Mouse (Mus musculus) lung, embryonic 14.5 days (tissue): ENCODE measurements around the gene Rnaseh2c. TPM values are rescaled to one million over a fixed set of nuclear protein-coding genes. Genes with fewer than 3 reads are reported as not detected.

ENCODE experiments used
- ATAC-seq: fragments of 200-750 bp; cut with Nextera tagmentation; 2 replicates; pipeline ENCODE4 v1.8.0; 2017; ENCODE audit warnings: mild to moderate bottlenecking, moderate TSS enrichment, moderate library complexity; ENCODE audit not compliant: insufficient read depth
- DNase-seq: peaks from one replicate; pipeline ENCODE4 v3.0.0-alpha.2; 2015
- H3K27ac ChIP-seq: fragments of 300-500 bp; sonication (generic); 2 replicates; pipeline ENCODE4 v1.5.1; 2014; ENCODE audit warnings: low read depth, mild to moderate bottlenecking, moderate library complexity
- H3K27me3 ChIP-seq: fragments of 300-500 bp; sonication (generic); 2 replicates; pipeline ENCODE4 v1.6.1; 2014; ENCODE audit warnings: low read length, control low read depth; ENCODE audit not compliant: insufficient read depth
- H3K36me3 ChIP-seq: fragments of 300-500 bp; sonication (generic); 2 replicates; pipeline ENCODE4 v1.6.1; 2014; ENCODE audit warnings: control low read depth; ENCODE audit not compliant: insufficient read depth
- H3K4me1 ChIP-seq: fragments of 300-500 bp; sonication (generic); 2 replicates; pipeline ENCODE4 v1.6.1; 2014; ENCODE audit warnings: antibody characterized with exemption, control low read depth; ENCODE audit not compliant: insufficient read depth
- H3K4me2 ChIP-seq: fragments of 300-500 bp; sonication (generic); 2 replicates; pipeline ENCODE4 v1.6.1; 2014; ENCODE audit warnings: mild to moderate bottlenecking
- H3K4me3 ChIP-seq: fragments of 300-500 bp; sonication (generic); 2 replicates; pipeline ENCODE4 v1.5.1; 2014; ENCODE audit warnings: low read depth, low read length
- H3K9ac ChIP-seq: fragments of 300-500 bp; sonication (generic); 2 replicates; pipeline ENCODE4 v1.6.1; 2014
- H3K9me3 ChIP-seq: fragments of 300-500 bp; sonication (generic); 2 replicates; pipeline ENCODE4 v1.6.1; 2016; ENCODE audit warnings: low read depth, low read length, control low read depth
- CTCF ChIP-seq: IDR thresholded peaks from 2 replicates; pipeline ENCODE4 v1.5.1; 2016; ENCODE audit warnings: antibody characterized with exemption, low read depth
- WGBS: fragments of 180-500 bp; shearing (Covaris S2); extraction: QIAGEN DNeasy Blood & Tissue Kit; methylation state at CpG from one replicate; pipeline ENCODE4 v1.1.7; 2014; 5-methylcytosine and 5-hydroxymethylcytosine counted together
- polyA plus RNA-seq: library from polyadenylated mRNA; unstranded; fragments of >200 nt; fragmentation: Nextera tagmentation; extraction: Ambion mirVana; gene quantifications from 2 replicates; pipeline ENCODE4 v1.2.1, GENCODE M21; 2014

Rnaseh2c gene
- polyA plus RNA-seq, 1 experiment from 2014 or later: 145 TPM

DNA sequence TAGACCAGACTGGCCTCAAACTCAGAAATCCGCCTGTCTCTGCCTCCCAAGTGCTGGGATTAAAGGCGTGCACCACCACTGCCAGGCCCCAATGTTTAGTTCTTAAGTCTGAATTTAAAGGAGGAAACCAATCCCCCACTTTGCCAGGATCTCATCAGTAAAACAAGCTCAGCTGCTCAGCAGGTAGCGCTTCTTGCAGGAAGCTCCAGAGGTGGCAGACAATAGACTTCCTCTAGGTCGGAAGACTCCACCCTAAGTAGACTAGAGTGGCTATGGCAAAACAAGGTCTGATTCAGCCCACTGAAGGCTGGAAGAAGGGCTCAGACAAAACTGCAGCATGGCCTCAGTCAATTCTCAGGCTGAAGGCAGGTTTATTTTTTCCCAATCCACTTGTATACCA lies 21.7 kb upstream of the Rnaseh2c start:
- ATAC-seq: no peak
- H3K4me1 ChIP-seq: no peaks in the 10 kb centered on the region
- no peaks in the 10 kb centered on the region for H3K9me3 ChIP-seq
- H3K36me3 ChIP-seq: no peaks in the 10 kb centered on the region
- H3K4me3 ChIP-seq: no peak overlapping the region
- H3K4me2 ChIP-seq: no peak overlapping the region
- no peak overlapping the region for H3K27ac ChIP-seq
- no peak overlapping the region for H3K9ac ChIP-seq
- WGBS: 68% methylated on average over 4 of the region's 4 CpGs
- no peaks in the 10 kb centered on the region for H3K27me3 ChIP-seq
- TF ChIP-seq CTCF: no peak
- DNase-seq: no peak

DNA sequence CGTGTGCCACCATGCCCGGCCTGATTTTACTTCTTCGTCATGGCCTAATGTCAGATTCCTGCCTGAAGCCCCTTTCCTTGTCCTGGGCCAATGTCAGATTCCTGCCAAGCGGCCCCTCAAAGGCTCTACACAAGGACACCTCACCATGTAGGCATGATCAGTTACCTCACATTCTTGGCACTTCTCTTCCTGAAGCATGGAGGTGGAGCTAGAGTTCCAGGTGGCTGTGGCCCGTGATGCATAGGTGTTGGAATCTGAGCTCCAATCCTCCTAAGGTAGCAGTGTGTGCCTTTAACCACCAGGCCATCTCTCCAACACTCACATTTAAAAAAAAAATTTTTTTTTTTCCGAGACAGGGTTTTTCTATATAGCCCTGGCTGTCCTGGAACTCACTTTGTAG lies 20.9 kb upstream of the Rnaseh2c start:
- DNase-seq (no peak), ATAC-seq (no peak)
- Histone ChIP-seq H3K9ac (no peak overlapping the region), H3K4me3 (no peak overlapping the region), H3K4me2 (no peak overlapping the region), H3K27me3 (no peaks in the 10 kb centered on the region), H3K36me3 (no peaks in the 10 kb centered on the region), H3K27ac (no peak overlapping the region), H3K9me3 (no peaks in the 10 kb centered on the region), H3K4me1 (no peaks in the 10 kb centered on the region)
- no peak for TF ChIP-seq CTCF
- 77% methylated on average over 6 of the region's 6 CpGs for WGBS

DNA sequence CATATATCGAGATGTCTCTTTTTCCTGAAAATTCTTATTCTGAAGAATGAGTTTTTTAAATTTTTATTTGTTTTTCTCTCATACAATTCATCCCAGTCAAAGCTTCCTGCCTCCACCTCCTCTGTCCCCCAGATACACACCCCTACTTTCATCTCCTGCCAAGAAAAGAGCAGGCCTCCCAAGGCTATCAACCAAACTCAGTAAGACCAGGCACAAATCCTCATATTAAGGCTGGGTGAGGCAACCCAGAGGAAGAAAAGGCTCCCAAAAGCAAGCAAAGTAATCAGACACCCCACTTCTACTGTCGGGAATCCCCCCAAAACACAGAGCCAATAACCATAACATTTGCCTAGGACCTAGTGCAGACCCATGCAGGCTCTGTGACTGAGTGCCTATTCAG lies 19.7 kb upstream of the Rnaseh2c start:
- Histone ChIP-seq H3K4me1 (no peaks in the 10 kb centered on the region), H3K27me3 (no peaks in the 10 kb centered on the region), H3K36me3 (no peaks in the 10 kb centered on the region), H3K9ac (no peak overlapping the region), H3K4me2 (no peak overlapping the region), H3K27ac (no peak overlapping the region), H3K9me3 (no peaks in the 10 kb centered on the region), H3K4me3 (no peak overlapping the region)
- WGBS: 66% methylated on average over 2 of the region's 2 CpGs
- no peak for TF ChIP-seq CTCF
- ATAC-seq (no peak), DNase-seq (no peak)

DNA sequence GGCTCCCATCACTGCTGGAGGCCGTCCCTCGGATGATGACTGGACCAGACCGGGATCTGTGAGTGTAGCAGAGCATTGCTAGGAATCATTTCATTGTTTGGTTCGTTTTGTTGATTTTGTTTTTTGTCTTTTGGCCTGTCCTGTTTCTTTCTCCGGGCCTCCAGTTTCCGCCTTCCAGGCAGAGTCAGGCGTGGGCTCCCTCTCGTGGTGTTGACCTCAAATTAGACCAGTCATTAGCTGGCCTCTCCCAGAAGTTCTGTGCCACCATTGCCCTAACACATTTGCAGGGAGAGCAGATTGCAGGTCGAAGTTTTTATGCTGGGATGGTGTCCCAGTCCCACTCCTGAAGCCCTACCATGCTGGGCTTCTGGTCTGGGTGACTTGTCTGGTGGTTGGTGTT lies 12.5 kb upstream of the Rnaseh2c start:
- Histone ChIP-seq H3K4me2 (no peak overlapping the region), H3K36me3 (no peaks in the 10 kb centered on the region)

DNA sequence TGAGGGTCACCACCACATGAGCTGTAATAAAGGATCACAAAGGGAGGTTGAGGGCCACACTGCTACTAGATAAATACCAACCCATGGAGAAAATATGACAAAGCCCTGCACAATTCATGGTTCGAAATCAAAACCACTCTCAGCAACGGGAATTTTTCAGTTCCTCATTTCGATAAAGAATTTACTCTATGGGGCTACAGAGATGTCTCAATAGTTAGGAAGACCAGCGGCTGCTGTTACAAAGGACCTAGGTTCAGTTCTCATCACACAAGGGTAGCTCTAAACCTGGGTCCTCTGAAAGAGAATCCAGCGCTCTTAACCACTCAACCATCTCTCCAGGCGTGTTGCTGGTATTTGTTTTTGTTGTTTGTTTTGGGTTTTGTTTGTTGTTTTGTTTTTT lies 9.8 kb upstream of the Rnaseh2c start:
- ATAC-seq: no peak
- H3K4me1 ChIP-seq: no peaks in the 10 kb centered on the region
- WGBS: 88% methylated on average over 6 of the region's 6 CpGs
- H3K4me3 ChIP-seq: no peak overlapping the region
- no peak overlapping the region for H3K9ac ChIP-seq
- H3K9me3 ChIP-seq: no peaks in the 10 kb centered on the region
- no peak for TF ChIP-seq CTCF
- no peak overlapping the region for H3K4me2 ChIP-seq
- no peaks in the 10 kb centered on the region for H3K27me3 ChIP-seq
- H3K27ac ChIP-seq: no peak overlapping the region
- H3K36me3 ChIP-seq: no peaks in the 10 kb centered on the region
- DNase-seq: no peak

More for the DNA sequence above, 12.5 kb upstream of the Rnaseh2c start:
- WGBS: 69% methylated on average over 9 of the region's 9 CpGs
- TF ChIP-seq CTCF: peak; percentile 9; the same call in 1 of the 2 replicates
- Histone ChIP-seq H3K9me3 (no peaks in the 10 kb centered on the region), H3K27me3 (no peaks in the 10 kb centered on the region), H3K9ac (no peak overlapping the region), H3K4me3 (no peak overlapping the region), H3K4me1 (no peaks in the 10 kb centered on the region), H3K27ac (no peak overlapping the region)
- DNase-seq (no peak), ATAC-seq (no peak)

DNA sequence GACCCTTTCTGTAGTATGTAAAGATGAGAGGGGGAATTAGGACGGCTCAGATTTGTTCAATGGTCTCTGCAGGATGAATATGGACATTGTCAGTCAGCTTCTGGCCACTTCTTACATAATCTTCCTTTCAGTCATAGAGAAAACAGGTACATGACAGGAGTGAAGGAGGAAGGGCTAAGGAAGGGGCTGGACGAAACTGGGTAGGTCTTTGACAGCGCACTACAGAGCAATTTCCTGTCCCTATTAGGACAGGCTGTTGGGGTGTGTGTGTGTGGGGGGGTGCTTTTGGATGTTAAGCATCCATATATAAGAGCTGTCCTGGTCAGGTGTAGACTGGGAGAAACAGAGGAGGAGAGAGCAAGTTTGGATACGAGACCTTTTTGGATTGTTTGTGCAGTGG lies 2.4 kb upstream of the Rnaseh2c start:
- Histone ChIP-seq H3K9ac (no peak overlapping the region), H3K4me3 (no peak overlapping the region), H3K9me3 (no peaks in the 10 kb centered on the region), H3K36me3 (peaks cover 15% of the 10 kb centered on the region), H3K27me3 (no peaks in the 10 kb centered on the region), H3K4me1 (peaks cover 11% of the 10 kb centered on the region; the same call in 1 of the 2 replicates), H3K4me2 (no peak overlapping the region), H3K27ac (no peak overlapping the region)
- TF ChIP-seq CTCF: no peak
- 72% methylated on average over 4 of the region's 4 CpGs for WGBS
- no peak for DNase-seq
- ATAC-seq: no peak

DNA sequence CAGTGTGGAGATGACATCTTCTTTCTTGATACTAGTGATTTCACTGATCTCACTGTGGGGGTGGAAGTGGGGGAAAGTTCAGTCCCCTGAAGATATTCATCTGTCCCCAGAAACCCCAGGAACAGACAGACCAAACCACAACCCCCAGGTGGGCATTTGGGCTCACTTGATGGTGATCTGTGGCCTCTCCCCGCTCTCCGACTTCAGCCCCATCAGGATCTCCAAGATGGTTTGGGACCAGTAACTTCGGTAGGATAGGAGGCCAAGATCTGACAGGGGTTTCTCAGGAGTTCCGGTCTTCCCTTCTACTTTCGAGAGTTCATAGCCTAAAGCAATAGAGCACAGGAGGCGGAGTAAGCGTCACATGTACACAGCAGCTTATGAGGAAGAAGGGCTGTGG lies 2.0 kb downstream of the Rnaseh2c start:
- no peak for TF ChIP-seq CTCF
- Histone ChIP-seq H3K9me3 (no peaks in the 10 kb centered on the region), H3K27me3 (no peaks in the 10 kb centered on the region), H3K4me2 (no peak overlapping the region), H3K4me3 (no peak overlapping the region), H3K36me3 (peaks cover 59% of the 10 kb centered on the region), H3K27ac (no peak overlapping the region), H3K9ac (no peak overlapping the region), H3K4me1 (peaks cover 12% of the 10 kb centered on the region; the same call in 1 of the 2 replicates)
- DNase-seq (no peak), ATAC-seq (no peak)
- WGBS: 90% methylated on average over 7 of the region's 7 CpGs

DNA sequence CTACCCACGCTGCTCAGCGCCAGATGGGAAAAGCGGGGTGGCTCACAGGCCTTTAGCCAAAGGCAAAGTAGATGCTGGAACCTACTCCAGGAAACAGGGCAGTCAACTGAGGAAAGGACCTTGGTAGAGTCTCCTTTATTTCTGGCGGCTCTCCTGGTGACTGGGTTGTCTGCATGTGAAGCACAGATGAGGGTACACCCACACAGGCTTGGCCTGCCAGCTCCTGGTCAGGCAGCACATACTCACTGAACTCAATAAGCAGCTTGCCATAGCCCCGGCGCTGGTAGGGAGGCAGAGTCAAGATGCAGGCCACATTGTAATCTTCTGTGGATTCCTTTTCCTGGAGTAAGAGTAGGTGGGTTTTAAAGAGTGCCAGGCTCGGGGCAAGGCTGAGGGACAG lies 3.5 kb downstream of the Rnaseh2c start:
- Histone ChIP-seq H3K27ac (no peak overlapping the region), H3K4me1 (peaks cover 17% of the 10 kb centered on the region; the same call in 1 of the 2 replicates), H3K4me2 (no peak overlapping the region), H3K9me3 (no peaks in the 10 kb centered on the region), H3K9ac (no peak overlapping the region), H3K27me3 (no peaks in the 10 kb centered on the region), H3K4me3 (no peak overlapping the region), H3K36me3 (peaks cover 62% of the 10 kb centered on the region)
- DNase-seq: no peak
- ATAC-seq: no peak
- WGBS: 91% methylated on average over 7 of the region's 7 CpGs
- TF ChIP-seq CTCF: no peak
